Mouse (Mus musculus): Measurements from ENCODE around the gene Gm39566. TPM values are rescaled to one million over a fixed set of nuclear protein-coding genes. Genes with fewer than 3 reads are reported as not detected.
A peak's percentile ranks its signal among the peaks of the same experiment; 100 is the strongest.

The Gm39566 gene
- total RNA-seq, 1 experiment from 2014 or later = not detected

DNA sequence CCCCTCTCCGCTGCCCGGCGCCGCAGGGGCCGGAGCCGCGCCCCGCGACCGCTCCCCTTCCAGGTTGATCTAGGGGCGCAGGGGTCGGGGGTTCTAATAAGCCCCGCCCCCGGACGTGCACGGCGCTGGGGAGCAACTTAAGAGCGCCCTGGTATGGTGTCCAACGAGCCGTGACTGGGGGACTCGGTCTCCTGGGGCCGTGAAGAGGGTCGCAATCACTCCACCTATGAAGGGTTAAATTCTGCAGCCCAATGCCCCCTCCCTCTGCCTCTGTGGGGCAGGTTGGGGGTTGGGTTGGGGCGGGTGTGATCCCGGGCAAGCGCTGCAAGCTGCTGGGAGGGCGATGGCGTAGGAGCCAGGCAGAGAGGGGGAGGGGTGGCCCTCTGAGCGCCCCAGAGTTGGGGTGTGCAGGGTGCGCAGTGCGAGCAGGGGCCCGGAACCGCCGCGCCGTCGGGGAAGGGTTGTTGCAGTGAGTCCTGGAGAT lies 48.9 kb downstream of the Gm39566 start:
- peak; percentile 81 for ATAC-seq (replicated peaks; ENCODE audit: low read depth, poor library complexity, severe bottlenecking)

DNA sequence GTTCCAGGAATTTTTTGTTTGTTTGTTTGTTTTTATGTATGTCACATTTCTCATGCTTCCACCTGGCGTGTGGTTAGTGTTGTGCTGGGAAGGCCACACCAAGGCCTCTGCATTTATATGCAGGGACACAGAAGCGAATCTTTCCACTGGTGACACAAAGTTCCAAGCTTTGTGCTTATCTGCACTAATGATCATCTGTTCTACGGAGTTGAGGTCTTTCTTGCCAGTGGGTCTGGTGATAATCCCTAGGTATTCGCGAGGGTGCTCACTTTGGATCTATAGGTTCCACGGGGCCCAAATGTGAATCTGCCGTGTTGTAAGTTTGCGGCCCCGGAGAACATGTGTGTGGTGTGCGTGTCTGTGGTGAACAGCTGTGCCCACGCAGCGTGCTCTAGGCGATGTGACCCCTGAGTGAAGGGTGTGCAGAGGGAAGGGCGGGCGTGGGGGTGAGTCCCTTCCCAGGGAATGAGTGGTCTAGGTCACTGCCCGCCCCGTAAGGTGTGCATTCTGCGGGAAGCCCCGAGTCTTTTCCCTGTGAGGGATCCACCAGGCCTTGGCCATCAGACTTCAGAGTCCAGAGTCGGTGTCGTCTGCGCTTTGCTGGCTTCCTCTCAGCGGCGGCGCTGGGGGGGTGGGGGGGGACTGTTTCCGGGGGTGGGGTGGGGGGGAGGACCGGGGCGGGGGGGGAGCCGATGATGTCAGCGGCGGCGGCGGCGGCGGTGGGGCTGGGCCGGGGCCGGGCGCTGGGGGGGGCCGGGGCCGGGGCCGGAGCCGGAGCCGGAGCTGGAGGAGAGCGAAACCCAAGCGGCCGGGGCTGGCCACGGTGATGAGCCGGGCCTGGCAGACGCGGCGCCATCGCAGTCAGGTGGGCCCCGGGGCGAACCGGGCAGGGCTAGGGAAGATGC lies 49.6 kb downstream of the Gm39566 start, which contains the start of gene Zbtb4:
Gene Zbtb4 (plus strand): TSS at position 692 of the 905 bp plus-strand sequence.
- ATAC-seq (replicated peaks; ENCODE audit: low read depth, poor library complexity, severe bottlenecking) = peak; percentile 17; the same call in 1 of the 2 replicates

DNA sequence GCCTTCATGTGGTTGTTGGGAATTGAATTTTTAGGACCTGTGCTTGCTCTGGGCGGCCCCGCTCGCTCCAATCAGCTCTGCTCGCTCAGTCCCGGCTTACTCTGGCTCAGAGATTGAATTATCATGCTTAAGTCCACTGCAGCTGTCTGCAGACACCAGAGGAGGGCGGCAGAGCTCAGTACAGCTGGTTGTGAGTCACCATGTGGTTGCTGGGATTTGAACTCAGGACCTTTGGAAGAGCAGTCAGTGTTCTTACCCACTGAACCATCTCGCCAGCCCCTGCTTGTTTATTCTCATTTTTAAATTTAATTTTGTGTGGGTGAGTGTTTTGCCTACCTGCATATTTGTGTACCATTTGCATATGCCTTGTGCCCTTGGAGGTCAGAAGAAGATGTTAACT lies 51.5 kb downstream of the Gm39566 start:
- ATAC-seq (replicated peaks; ENCODE audit: low read depth, poor library complexity, severe bottlenecking) = no peak

DNA sequence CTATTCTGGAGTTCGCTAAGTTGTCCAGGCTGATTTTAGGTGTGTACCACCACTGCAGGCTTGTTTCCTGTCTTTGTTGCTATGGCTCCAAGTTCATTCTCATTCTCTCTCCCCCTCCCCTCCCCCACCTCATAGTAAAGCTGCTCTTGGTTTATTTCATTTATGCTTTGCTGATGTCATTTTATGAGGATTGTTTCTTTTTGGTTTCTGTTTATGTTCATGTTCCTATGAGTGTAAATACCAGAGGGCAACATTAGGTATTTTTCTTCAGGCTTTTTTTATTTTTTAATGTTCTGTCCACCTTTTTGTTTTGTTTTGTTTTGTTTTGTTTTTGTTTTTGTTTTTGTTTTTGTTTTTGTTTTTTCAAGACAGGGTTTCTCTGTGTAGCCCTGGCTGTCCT lies 53.2 kb downstream of the Gm39566 start, which contains the start of gene Slc35g3:
Gene Slc35g3 (minus strand): TSS at position 101 of the 400 bp plus-strand sequence.
- ATAC-seq (replicated peaks; ENCODE audit: low read depth, poor library complexity, severe bottlenecking) = no peak

Other genes starting within 250 kb of the Gm39566 start
- gene Wrap53, start 235.0 kb downstream of the Gm39566 start, total RNA-seq (2017) = 5.0 and 8.0 TPM in 2 replicates
- gene Trp53, start 234.9 kb downstream of the Gm39566 start, total RNA-seq (2017) = 78.8 and 104 TPM in 2 replicates
- gene Atp1b2, start 209.4 kb downstream of the Gm39566 start, total RNA-seq (2017) = 16.9 and 26.2 TPM in 2 replicates
- not detected in 2 replicates for gene Shbg, start 197.4 kb downstream of the Gm39566 start, total RNA-seq (2017)
- gene Sat2, start 193.3 kb downstream of the Gm39566 start, total RNA-seq (2017) = not detected in 2 replicates
- gene Fxr2, start 182.3 kb downstream of the Gm39566 start, total RNA-seq (2017) = 38.9 and 44.1 TPM in 2 replicates
- 0.87 TPM in 1 of 2 replicates, not detected in the other for gene Sox15, start 160.0 kb downstream of the Gm39566 start, total RNA-seq (2017)
- 51.8 and 56.8 TPM in 2 replicates for gene Mpdu1, start 152.7 kb downstream of the Gm39566 start, total RNA-seq (2017)
- 11.0 and 29.0 TPM in 2 replicates for gene Cd68, start 149.1 kb downstream of the Gm39566 start, total RNA-seq (2017)
- gene Eif4a1, start 142.9 kb downstream of the Gm39566 start, total RNA-seq (2017) = 895 and 933 TPM in 2 replicates
- gene Senp3, start 133.2 kb downstream of the Gm39566 start, total RNA-seq (2017) = 75.7 and 92.7 TPM in 2 replicates
- 7.7 and 11.1 TPM in 2 replicates for gene Tnfsf13, start 129.5 kb downstream of the Gm39566 start, total RNA-seq (2017)
- gene Tnfsf12, start 119.4 kb downstream of the Gm39566 start, total RNA-seq (2017) = not detected in 2 replicates
- gene Tnfsfm13, start 119.2 kb downstream of the Gm39566 start, total RNA-seq (2017) = 2.1 and 3.0 TPM in 2 replicates
- 59.3 and 132 TPM in 2 replicates for gene Polr2a, start 56.7 kb downstream of the Gm39566 start, total RNA-seq (2017)
- gene Slc35g3, start 53.3 kb downstream of the Gm39566 start, total RNA-seq (2017) = not detected in 2 replicates
- gene Zbtb4, start 49.4 kb downstream of the Gm39566 start, total RNA-seq (2017) = 2.2 and 2.6 TPM in 2 replicates
- gene Chrnb1, start 19.4 kb downstream of the Gm39566 start, total RNA-seq (2017) = 0.27 and 1.5 TPM in 2 replicates
- 2.5 TPM in 1 of 2 replicates, not detected in the other for gene Fgf11, start 13.4 kb downstream of the Gm39566 start, total RNA-seq (2017)
- gene Tmem102, start 9.7 kb downstream of the Gm39566 start, total RNA-seq (2017) = not detected in 2 replicates
- not detected in 2 replicates for gene Spem2, start 3.2 kb upstream of the Gm39566 start, total RNA-seq (2017)
- gene Spem1, start 6.9 kb upstream of the Gm39566 start, total RNA-seq (2017) = not detected in 2 replicates
- 6.5 and 8.6 TPM in 2 replicates for gene Nlgn2, start 22.5 kb upstream of the Gm39566 start, total RNA-seq (2017)
- gene Tmem256, start 23.2 kb upstream of the Gm39566 start, total RNA-seq (2017) = 245 and 258 TPM in 2 replicates
- gene Plscr3, start 31.1 kb upstream of the Gm39566 start, total RNA-seq (2017) = 24.6 and 31.0 TPM in 2 replicates
- not detected in 2 replicates for gene Tnk1, start 43.4 kb upstream of the Gm39566 start, total RNA-seq (2017)
- gene Tmem95, start 62.7 kb upstream of the Gm39566 start, total RNA-seq (2017) = not detected in 2 replicates
- 0.39 and 0.50 TPM in 2 replicates for gene Kctd11, start 66.1 kb upstream of the Gm39566 start, total RNA-seq (2017)
- 73.1 and 81.7 TPM in 2 replicates for gene Acap1, start 80.2 kb upstream of the Gm39566 start, total RNA-seq (2017)
- gene 2810408A11Rik, start 85.7 kb upstream of the Gm39566 start, total RNA-seq (2017) = 5.5 and 5.9 TPM in 2 replicates
- 26.9 and 32.3 TPM in 2 replicates for gene Neurl4, start 85.8 kb upstream of the Gm39566 start, total RNA-seq (2017)
- 42.0 and 78.8 TPM in 2 replicates for gene Gps2, start 98.6 kb upstream of the Gm39566 start, total RNA-seq (2017)
- gene Eif5a, start 106.7 kb upstream of the Gm39566 start, total RNA-seq (2017) = 854 and 864 TPM in 2 replicates
- not detected in 2 replicates for gene Ybx2, start 120.5 kb upstream of the Gm39566 start, total RNA-seq (2017)
- 0.78 TPM in 1 of 2 replicates, not detected in the other for gene Slc2a4, start 132.9 kb upstream of the Gm39566 start, total RNA-seq (2017)
- not detected in 2 replicates for gene Cldn7, start 149.5 kb upstream of the Gm39566 start, total RNA-seq (2017)
- gene Ctdnep1, start 165.9 kb upstream of the Gm39566 start, total RNA-seq (2017) = 22.1 and 47.1 TPM in 2 replicates
- 41.2 and 47.0 TPM in 2 replicates for gene Elp5, start 167.2 kb upstream of the Gm39566 start, total RNA-seq (2017)
- gene Gabarap, start 175.8 kb upstream of the Gm39566 start, total RNA-seq (2017) = 163 and 255 TPM in 2 replicates
- gene Phf23, start 180.5 kb upstream of the Gm39566 start, total RNA-seq (2017) = 40.9 and 59.2 TPM in 2 replicates
- gene Dvl2, start 185.3 kb upstream of the Gm39566 start, total RNA-seq (2017) = 12.6 and 13.1 TPM in 2 replicates
- gene Acadvl, start 200.1 kb upstream of the Gm39566 start, total RNA-seq (2017) = 43.7 and 46.0 TPM in 2 replicates
- gene Dlg4, start 201.6 kb upstream of the Gm39566 start, total RNA-seq (2017) = 3.0 and 5.2 TPM in 2 replicates
- gene Asgr1, start 238.8 kb upstream of the Gm39566 start, total RNA-seq (2017) = 0.82 TPM in 1 of 2 replicates, not detected in the other